Mouse (Mus musculus): ENCODE measurements around the gene Rpl4.
"Not testable (repeated sequence)": the region's sequence is repeated elsewhere in the genome, so short reads cannot be mapped to it uniquely, and the experiment has no call there.

Gene Rpl4

GRCm38 (mm10) chr9:64172816-64173665, at the start of gene Rpl4, which contains the start of gene Zwilch:
Gene Rpl4 (plus strand): TSS chr9:64173375.
Gene Zwilch (minus strand): TSS chr9:64173104.
- ATAC-seq (ENCODE audit: low TSS enrichment), result peak; percentile 82

- not testable (repeated sequence) for ATAC-seq (ENCODE audit: low TSS enrichment)
Measured at GRCm38 (mm10) chr9:64124846-64125245, 48.3 kb upstream of the Rpl4 start.

GRCm38 (mm10) chr9:64125307-64125706, 47.9 kb upstream of the Rpl4 start:
- ATAC-seq (ENCODE audit: low TSS enrichment), result no peak

GRCm38 (mm10) chr9:64126121-64126520, 47.1 kb upstream of the Rpl4 start:
- ATAC-seq (ENCODE audit: low TSS enrichment), result no peak

GRCm38 (mm10) chr9:64131623-64132022, 41.6 kb upstream of the Rpl4 start:
- no peak for ATAC-seq (ENCODE audit: low TSS enrichment)

- not testable (repeated sequence) for ATAC-seq (ENCODE audit: low TSS enrichment)
Measured at GRCm38 (mm10) chr9:64138896-64139295, 34.3 kb upstream of the Rpl4 start.

GRCm38 (mm10) chr9:64139879-64140278, 33.3 kb upstream of the Rpl4 start:
- no peak for ATAC-seq (ENCODE audit: low TSS enrichment)

- ATAC-seq (ENCODE audit: low TSS enrichment), result no peak
Measured at GRCm38 (mm10) chr9:64156641-64157040, 16.5 kb upstream of the Rpl4 start.

- no peak for ATAC-seq (ENCODE audit: low TSS enrichment)
Measured at GRCm38 (mm10) chr9:64160471-64160870, 12.7 kb upstream of the Rpl4 start.

- not testable (repeated sequence) for ATAC-seq (ENCODE audit: low TSS enrichment)
Measured at GRCm38 (mm10) chr9:64169967-64170366, 3.2 kb upstream of the Rpl4 start.

- peak; percentile 31; the same call in 1 of the 2 replicates for ATAC-seq (ENCODE audit: low TSS enrichment)
Measured at GRCm38 (mm10) chr9:64172145-64172815, 895 bp upstream of the Rpl4 start.

- no peak for ATAC-seq (ENCODE audit: low TSS enrichment)
Measured at GRCm38 (mm10) chr9:64173666-64174220, 568 bp downstream of the Rpl4 start.

GRCm38 (mm10) chr9:64174341-64174740, 1.2 kb downstream of the Rpl4 start:
- ATAC-seq (ENCODE audit: low TSS enrichment), result no peak

- no peak for ATAC-seq (ENCODE audit: low TSS enrichment)
Measured at GRCm38 (mm10) chr9:64174766-64175165, 1.6 kb downstream of the Rpl4 start.

GRCm38 (mm10) chr9:64175378-64175777, 2.2 kb downstream of the Rpl4 start:
- ATAC-seq (ENCODE audit: low TSS enrichment), result no peak

- peak; percentile 45; the same call in 1 of the 2 replicates for ATAC-seq (ENCODE audit: low TSS enrichment)
Measured at GRCm38 (mm10) chr9:64178610-64178973, 5.4 kb downstream of the Rpl4 start.

- ATAC-seq (ENCODE audit: low TSS enrichment), result peak; percentile 82
Measured at GRCm38 (mm10) chr9:64178974-64179646, 5.9 kb downstream of the Rpl4 start, which contains the start of gene Snapc5. Gene Snapc5 (plus strand): TSS chr9:64179274.

- ATAC-seq (ENCODE audit: low TSS enrichment), result not testable (repeated sequence)
Measured at GRCm38 (mm10) chr9:64183295-64183694, 10.1 kb downstream of the Rpl4 start.

- peak; percentile 60; the same call in 1 of the 2 replicates for ATAC-seq (ENCODE audit: low TSS enrichment)
Measured at GRCm38 (mm10) chr9:64184166-64184840, 11.1 kb downstream of the Rpl4 start.

GRCm38 (mm10) chr9:64193879-64194278, 20.7 kb downstream of the Rpl4 start:
- no peak for ATAC-seq (ENCODE audit: low TSS enrichment)

GRCm38 (mm10) chr9:64195554-64195953, 22.4 kb downstream of the Rpl4 start:
- peak; percentile 91 for ATAC-seq (ENCODE audit: low TSS enrichment)

Data from frontal cortex, adult (tissue).